Mouse (Mus musculus): Measurements from ENCODE around the gene Abhd14b. TPM values are rescaled to one million over a fixed set of nuclear protein-coding genes. Genes with fewer than 3 reads are reported as not detected.

Abhd14b gene
- polyA plus RNA-seq, 1 experiment = 470 TPM

GRCm38 (mm10) chr9:106453271-106454070 is 6.2 kb downstream of the Abhd14b start, which contains the start of gene Pcbp4:
Pcbp4 (plus strand) TSS chr9:106453291.
- peak within 1 kb of the TSS; percentile 98 for H3K27ac ChIP-seq (ENCODE audit: insufficient read depth, low read depth, low read length)

DNA sequence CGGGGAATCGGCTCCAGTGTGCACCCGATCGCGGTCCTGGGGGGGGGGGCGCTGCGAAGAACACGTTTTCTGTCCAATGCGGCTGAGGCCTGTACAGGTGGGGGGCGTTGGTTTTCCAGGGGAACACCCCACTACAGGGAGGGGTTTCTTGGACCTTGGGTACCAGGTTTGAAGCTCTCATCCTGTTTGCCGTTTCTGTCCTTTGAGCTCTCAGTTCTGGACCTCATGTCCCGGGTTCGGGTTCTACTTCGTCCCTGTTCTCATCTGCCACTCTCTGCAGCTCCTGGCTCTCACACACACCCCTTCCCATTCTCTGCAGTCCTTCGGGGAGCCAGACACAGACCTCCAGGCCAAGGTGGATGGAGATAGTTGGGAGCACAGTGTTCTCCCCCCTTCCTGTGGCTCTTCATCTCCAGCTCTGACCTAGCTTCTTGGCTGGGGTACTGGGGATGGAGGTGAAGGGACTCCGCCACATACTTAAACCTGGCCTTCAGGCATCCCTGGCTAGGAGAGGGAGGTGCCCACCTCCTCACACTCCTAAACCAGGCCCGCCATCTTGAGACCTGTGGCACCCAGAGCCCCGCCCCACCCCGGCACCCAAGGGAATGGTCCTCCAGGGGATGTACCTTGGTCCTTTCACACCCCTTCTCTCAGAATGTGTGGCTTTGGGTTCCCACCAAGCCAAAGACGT is 7.0 kb downstream of the Abhd14b start:
- TF ChIP-seq CTCF (conservative IDR thresholded peaks at IDR 0.05; ENCODE audit: insufficient read depth, insufficient read length, low read depth, low read length) (no peak), POLR2A (IDR thresholded peaks at IDR 0.05; ENCODE audit: low read depth, low read length) (no peak)
- H3K27ac ChIP-seq (ENCODE audit: insufficient read depth, low read depth, low read length) = no peak overlapping the region
- no peaks in the 10 kb centered on the region for H3K36me3 ChIP-seq (ENCODE audit: control insufficient read depth, insufficient read depth, low read length)
- no peaks in the 10 kb centered on the region for H3K27me3 ChIP-seq (replicated peaks; ENCODE audit: control insufficient read depth, insufficient read depth, low read length)
- H3K4me1 ChIP-seq (ENCODE audit: control insufficient read depth, insufficient read depth, low read length) = peaks cover 19% of the 10 kb centered on the region
- peak overlapping the region; percentile 66 for H3K4me3 ChIP-seq (ENCODE audit: insufficient read depth, low read depth, low read length)
- WGBS = 18% methylated on average over 18 of the region's 20 CpGs
- no peak for DNase-seq

More at GRCm38 (mm10) chr9:106453271-106454070, 6.2 kb downstream of the Abhd14b start, which contains the start of gene Pcbp4:
- Histone ChIP-seq H3K4me3 (ENCODE audit: insufficient read depth, low read depth, low read length) (peak within 1 kb of the TSS; percentile 76), H3K27me3 (replicated peaks; ENCODE audit: control insufficient read depth, insufficient read depth, low read length) (no peaks in the 10 kb centered on the region), H3K4me1 (ENCODE audit: control insufficient read depth, insufficient read depth, low read length) (peaks cover 19% of the 10 kb centered on the region), H3K36me3 (ENCODE audit: control insufficient read depth, insufficient read depth, low read length) (no peaks in the 10 kb centered on the region)
- 2% methylated on average over 52 of the region's 74 CpGs for WGBS
- TF ChIP-seq CTCF (conservative IDR thresholded peaks at IDR 0.05; ENCODE audit: insufficient read depth, insufficient read length, low read depth, low read length) = no peak
- TF ChIP-seq POLR2A (IDR thresholded peaks at IDR 0.05; ENCODE audit: low read depth, low read length) = no peak
- peak; percentile 93 for DNase-seq

GRCm38 (mm10) chr9:106454888-106455681 is 7.8 kb downstream of the Abhd14b start:
- no peaks in the 10 kb centered on the region for H3K27me3 ChIP-seq (replicated peaks; ENCODE audit: control insufficient read depth, insufficient read depth, low read length)
- TF ChIP-seq CTCF (conservative IDR thresholded peaks at IDR 0.05; ENCODE audit: insufficient read depth, insufficient read length, low read depth, low read length) = no peak
- no peak for TF ChIP-seq POLR2A (IDR thresholded peaks at IDR 0.05; ENCODE audit: low read depth, low read length)
- no peak for DNase-seq
- H3K4me1 ChIP-seq (ENCODE audit: control insufficient read depth, insufficient read depth, low read length) = peaks cover 15% of the 10 kb centered on the region
- WGBS = 61% methylated on average over 17 of the region's 17 CpGs
- no peak overlapping the region for H3K4me3 ChIP-seq (ENCODE audit: insufficient read depth, low read depth, low read length)
- no peak overlapping the region for H3K27ac ChIP-seq (ENCODE audit: insufficient read depth, low read depth, low read length)
- no peaks in the 10 kb centered on the region for H3K36me3 ChIP-seq (ENCODE audit: control insufficient read depth, insufficient read depth, low read length)

DNA sequence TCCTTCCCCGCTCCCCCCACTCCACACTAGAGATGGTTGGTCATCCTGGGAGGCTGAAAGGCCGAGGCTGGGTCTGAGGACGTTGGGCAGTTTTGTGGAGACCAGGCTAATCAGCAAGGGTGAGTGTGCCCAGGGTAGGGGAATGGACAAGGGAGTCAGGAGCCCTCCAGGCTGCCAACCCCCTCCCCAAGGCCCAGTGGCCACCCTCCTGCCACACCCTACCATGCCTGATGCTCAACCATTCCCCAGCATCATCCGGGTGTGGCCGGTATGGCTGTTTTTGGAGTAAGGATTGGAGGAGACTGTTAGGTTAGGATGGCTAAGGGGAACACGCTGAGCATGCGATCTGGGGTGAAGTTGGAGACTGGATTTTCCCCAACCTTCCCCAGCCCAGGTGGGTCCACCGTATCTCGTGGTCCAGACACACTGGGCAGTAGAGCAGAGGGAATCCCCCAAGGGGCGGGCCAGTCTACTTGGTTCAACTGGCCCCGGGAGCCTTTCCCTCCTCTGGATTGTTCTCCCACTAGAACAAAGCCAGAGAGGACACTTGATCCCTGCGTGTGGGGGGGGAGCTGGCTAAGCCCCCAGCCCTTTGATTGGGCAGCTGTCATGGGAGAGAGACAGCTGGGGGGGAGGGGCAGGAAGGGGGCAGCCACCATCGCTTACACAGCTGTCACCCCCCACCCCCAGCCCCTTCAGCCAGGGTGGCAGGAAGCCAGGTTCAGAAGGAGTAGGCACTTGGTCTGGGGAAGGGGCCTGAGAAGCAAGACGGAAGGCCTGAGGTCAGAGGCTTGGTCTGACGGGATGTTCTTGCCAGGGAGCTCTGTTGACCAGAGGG is 9.3 kb downstream of the Abhd14b start:
- H3K36me3 ChIP-seq (ENCODE audit: control insufficient read depth, insufficient read depth, low read length) = no peaks in the 10 kb centered on the region
- H3K4me1 ChIP-seq (ENCODE audit: control insufficient read depth, insufficient read depth, low read length) = peaks cover 10% of the 10 kb centered on the region
- no peaks in the 10 kb centered on the region for H3K27me3 ChIP-seq (replicated peaks; ENCODE audit: control insufficient read depth, insufficient read depth, low read length)
- H3K4me3 ChIP-seq (ENCODE audit: insufficient read depth, low read depth, low read length) = no peak overlapping the region
- no peak overlapping the region for H3K27ac ChIP-seq (ENCODE audit: insufficient read depth, low read depth, low read length)
- DNase-seq = no peak
- TF ChIP-seq POLR2A (IDR thresholded peaks at IDR 0.05; ENCODE audit: low read depth, low read length) (no peak), CTCF (conservative IDR thresholded peaks at IDR 0.05; ENCODE audit: insufficient read depth, insufficient read length, low read depth, low read length) (no peak)
- WGBS = 66% methylated on average over 15 of the region's 15 CpGs

DNA sequence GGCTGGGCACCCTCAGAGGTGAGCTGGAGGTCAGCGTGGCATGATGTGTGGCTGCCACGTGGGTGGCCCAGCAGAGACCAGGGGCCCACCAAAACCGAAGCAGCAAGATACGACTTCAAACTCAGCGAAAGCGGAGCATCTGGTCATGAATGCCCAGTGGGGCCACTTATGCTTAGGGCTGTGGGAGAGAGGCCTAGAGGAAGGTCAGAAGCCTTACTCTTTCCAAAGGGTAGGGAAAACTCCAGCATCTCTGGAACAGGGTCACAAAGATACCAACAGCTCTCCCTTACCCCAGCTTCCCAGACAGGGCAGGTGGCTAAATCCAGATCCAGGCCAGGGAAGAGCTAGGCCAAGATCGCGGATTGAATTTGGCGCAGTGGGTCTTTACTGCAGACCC is 9.9 kb downstream of the Abhd14b start:
- Histone ChIP-seq H3K4me1 (ENCODE audit: control insufficient read depth, insufficient read depth, low read length) (peaks cover 10% of the 10 kb centered on the region), H3K4me3 (ENCODE audit: insufficient read depth, low read depth, low read length) (no peak overlapping the region)
- 79% methylated on average over 9 of the region's 9 CpGs for WGBS

GRCm38 (mm10) chr9:106457920-106458319 is 10.7 kb downstream of the Abhd14b start:
- no peak for DNase-seq
- Histone ChIP-seq H3K27me3 (replicated peaks; ENCODE audit: control insufficient read depth, insufficient read depth, low read length) (no peaks in the 10 kb centered on the region), H3K36me3 (ENCODE audit: control insufficient read depth, insufficient read depth, low read length) (no peaks in the 10 kb centered on the region), H3K4me1 (ENCODE audit: control insufficient read depth, insufficient read depth, low read length) (peaks cover 6% of the 10 kb centered on the region; the same call in 1 of the 2 replicates), H3K27ac (ENCODE audit: insufficient read depth, low read depth, low read length) (no peak overlapping the region), H3K4me3 (ENCODE audit: insufficient read depth, low read depth, low read length) (no peak overlapping the region)
- no peak for TF ChIP-seq POLR2A (IDR thresholded peaks at IDR 0.05; ENCODE audit: low read depth, low read length)
- WGBS = 79% methylated on average over 5 of the region's 5 CpGs

More for the DNA sequence above, 9.9 kb downstream of the Abhd14b start:
- no peak for DNase-seq
- no peak overlapping the region for H3K27ac ChIP-seq (ENCODE audit: insufficient read depth, low read depth, low read length)
- TF ChIP-seq POLR2A (IDR thresholded peaks at IDR 0.05; ENCODE audit: low read depth, low read length) (no peak), CTCF (conservative IDR thresholded peaks at IDR 0.05; ENCODE audit: insufficient read depth, insufficient read length, low read depth, low read length) (no peak)
- no peaks in the 10 kb centered on the region for H3K36me3 ChIP-seq (ENCODE audit: control insufficient read depth, insufficient read depth, low read length)
- H3K27me3 ChIP-seq (replicated peaks; ENCODE audit: control insufficient read depth, insufficient read depth, low read length) = no peaks in the 10 kb centered on the region
